Mouse (Mus musculus): Measurements from ENCODE around the gene Lsm7.

- TF ChIP-seq POLR2A (IDR thresholded peaks at IDR 0.05; ENCODE audit: low read depth, low read length), result no peak
- TF ChIP-seq UBTF (IDR thresholded peaks at IDR 0.05; ENCODE audit: low read depth, low read length), result no peak
- TF ChIP-seq BHLHE40 (IDR thresholded peaks at IDR 0.05; ENCODE audit: low read depth, low read length), result no peak
- no peak for TF ChIP-seq CTCF (conservative IDR thresholded peaks at IDR 0.05 in 1 of 2, IDR thresholded peaks at IDR 0.05 in 1 of 2; ENCODE audit: low read depth in 2 of 2, low read length in 2 of 2)
- TF ChIP-seq ZMIZ1 (IDR thresholded peaks at IDR 0.05; ENCODE audit: low read depth, low read length), result no peak
- TF ChIP-seq TCF12 (IDR thresholded peaks at IDR 0.05; ENCODE audit: low read depth, low read length), result no peak
- TF ChIP-seq ELF1 (IDR thresholded peaks at IDR 0.05; ENCODE audit: low read depth, low read length), result no peak
- no peak for TF ChIP-seq CHD2 (IDR thresholded peaks at IDR 0.05; ENCODE audit: low read length)
- TF ChIP-seq ZC3H11A (IDR thresholded peaks at IDR 0.05; ENCODE audit: low read depth, low read length), result no peak
- no peak for TF ChIP-seq NRF1 (IDR thresholded peaks at IDR 0.05; ENCODE audit: low read depth, low read length)
- no peak for TF ChIP-seq POLR2AphosphoS2 (IDR thresholded peaks at IDR 0.05; ENCODE audit: low read depth, low read length)
Measured at GRCm38 (mm10) chr10:80843087-80843930, 11.7 kb downstream of the Lsm7 start.

All from CH12.LX (cell line).